ENCODE assay signal across 21 mouse cellular contexts in genomic region chr2:128692336-128692735, GRCm38 (mm10). TPM values are rescaled to one million over a fixed set of nuclear protein-coding genes. Genes with fewer than 3 reads are reported as not detected.
DNase-seq lines count a peak whose midpoint lies in the region; ATAC-seq lines count a peak whose summit lies in the region.
"Had no signal": no experiment of that assay in that cellular context is flagged by ENCODE, and none has a peak within 500 bp of the region (broad histone marks: within the 10 kb centered on the region; RNA-seq: fewer than 3 reads in every experiment).

No protein-coding gene starts in this region.

- no peaks in the 10 kb centered on the region for H3K27me3 ChIP-seq in heart, embryonic 13.5 days (replicated peaks)
- no peaks in the 10 kb centered on the region for H3K27me3 ChIP-seq in embryonic facial prominence, embryonic 15.5 days
- H3K27me3 ChIP-seq: intestine, embryonic 15.5 days; kidney, embryonic 15.5 days; neural tube, embryonic 12.5 days had no signal

- no peaks in the 10 kb centered on the region for H3K36me3 ChIP-seq in heart, embryonic 13.5 days
- no peaks in the 10 kb centered on the region for H3K36me3 ChIP-seq in embryonic facial prominence, embryonic 15.5 days
- H3K36me3 ChIP-seq: heart, embryonic 10.5 days; hindbrain, embryonic 15.5 days; intestine, embryonic 15.5 days; kidney, embryonic 15.5 days; liver, embryonic 12.5 days; midbrain, embryonic 12.5 days; neural tube, embryonic 12.5 days had no signal

- peaks cover 9% of the 10 kb centered on the region for H3K4me1 ChIP-seq in heart, embryonic 13.5 days
- peaks cover 6% of the 10 kb centered on the region; the same call in 1 of the 2 replicates for H3K4me1 ChIP-seq in embryonic facial prominence, embryonic 15.5 days

- H3K4me2 ChIP-seq in heart, embryonic 13.5 days: no peak overlapping the region
- H3K4me2 ChIP-seq in embryonic facial prominence, embryonic 15.5 days (replicated peaks): no peak overlapping the region
- H3K4me2 ChIP-seq: hindbrain, embryonic 15.5 days; intestine, embryonic 15.5 days; kidney, embryonic 15.5 days; liver, embryonic 12.5 days; lung, embryonic 14.5 days; midbrain, embryonic 12.5 days; neural tube, embryonic 12.5 days had no signal

- ATAC-seq in heart, embryonic 13.5 days (ENCODE audit: extremely low read depth, insufficient number of reproducible peaks, low FRiP score, low TSS enrichment): no peak
- peak; percentile 48; the same call in 1 of the 2 replicates for ATAC-seq in embryonic facial prominence, embryonic 15.5 days (ENCODE audit: insufficient number of reproducible peaks, low FRiP score, low TSS enrichment, low read depth)
- ATAC-seq in cerebellum, adult (ENCODE audit: insufficient number of reproducible peaks, low FRiP score, low TSS enrichment): no peak
- ATAC-seq: intestine, embryonic 15.5 days; liver, embryonic 12.5 days had no signal

- H3K9ac ChIP-seq in heart, embryonic 13.5 days: no peak overlapping the region
- no peak overlapping the region for H3K9ac ChIP-seq in embryonic facial prominence, embryonic 15.5 days
- H3K9ac ChIP-seq: hindbrain, embryonic 15.5 days; intestine, embryonic 15.5 days; kidney, embryonic 15.5 days; liver, embryonic 12.5 days; lung, embryonic 14.5 days; midbrain, embryonic 12.5 days; neural tube, embryonic 12.5 days had no signal

- H3K27ac ChIP-seq in heart, embryonic 13.5 days (replicated peaks): peak overlapping the region; percentile 20; the same call in 1 of the 2 replicates
- H3K27ac ChIP-seq in embryonic facial prominence, embryonic 15.5 days (replicated peaks): no peak overlapping the region
- H3K27ac ChIP-seq: hindbrain, embryonic 15.5 days; intestine, embryonic 15.5 days; kidney, embryonic 15.5 days; liver, embryonic 12.5 days; midbrain, embryonic 12.5 days; neural tube, embryonic 12.5 days had no signal

- H3K4me3 ChIP-seq in heart, embryonic 13.5 days: no peak overlapping the region
- no peak overlapping the region for H3K4me3 ChIP-seq in embryonic facial prominence, embryonic 15.5 days (replicated peaks)
- H3K4me3 ChIP-seq: heart, embryonic 10.5 days; hindbrain, embryonic 15.5 days; intestine, embryonic 15.5 days; kidney, embryonic 15.5 days; liver, embryonic 12.5 days; midbrain, embryonic 12.5 days; neural tube, embryonic 12.5 days had no signal

- WGBS in heart, embryonic 13.5 days: 64% methylated on average over 14 of the region's 14 CpGs
- 43% methylated on average over 14 of the region's 14 CpGs for whole genome bisulfite sequencing in embryonic facial prominence, embryonic 15.5 days

- H3K9me3 ChIP-seq in heart, embryonic 13.5 days: no peaks in the 10 kb centered on the region
- H3K9me3 ChIP-seq in embryonic facial prominence, embryonic 15.5 days (replicated peaks): no peaks in the 10 kb centered on the region
- H3K9me3 ChIP-seq: heart, embryonic 10.5 days; hindbrain, embryonic 15.5 days; intestine, embryonic 15.5 days; kidney, embryonic 15.5 days; liver, embryonic 12.5 days; midbrain, embryonic 12.5 days; neural tube, embryonic 12.5 days had no signal

- no peak for DNase-seq in heart, postnatal 4 days
- DNase-seq in urinary bladder, postnatal 25 days (ENCODE audit: low spot score): peak; percentile 28
- DNase-seq in urinary bladder, adult 18-20 months (ENCODE audit: low spot score in 2 of 2): no peak
- no peak for DNase-seq in adrenal gland, postnatal 10 days
- DNase-seq in layer of hippocampus, adult 11-12 months (ENCODE audit: low spot score): no peak
- DNase-seq: adrenal gland, postnatal 36 days; cerebellum, adult 18-20 months; heart, postnatal 14 days; lung, embryonic 14.5 days; right cerebral cortex, postnatal 4 days; thymus, postnatal 25 days had no signal

RNA-seq across cellular contexts. Expression of gene Anapc1, which starts 5.1 kb away (rescaled TPM):
- 38.8 and 42.9 TPM in 2 replicates for polyA plus RNA-seq in heart, embryonic 13.5 days (2015; fragmentation: Nextera tagmentation; extraction: Ambion mirVana)
- total RNA-seq in heart, postnatal 4 days (2021): 10 to 100 TPM; 77.7 to 82.5 TPM
- 52.0 and 55.4 TPM in 2 replicates for polyA plus RNA-seq in embryonic facial prominence, embryonic 15.5 days (2015; fragmentation: Nextera tagmentation; extraction: Ambion mirVana)
- total RNA-seq in adrenal gland, postnatal 10 days (2021): 10 to 100 TPM; 60.5 to 85.7 TPM

RNA-seq across cellular contexts. Expression of gene Mertk, which starts 6.4 kb away (rescaled TPM):
- polyA plus RNA-seq in heart, embryonic 13.5 days (2015; fragmentation: Nextera tagmentation; extraction: Ambion mirVana): 3.9 and 4.0 TPM in 2 replicates
- 1 to 10 TPM; 4.1 to 4.4 TPM for total RNA-seq in heart, postnatal 4 days (2021)
- polyA plus RNA-seq in embryonic facial prominence, embryonic 15.5 days (2015; fragmentation: Nextera tagmentation; extraction: Ambion mirVana): 10.2 and 10.3 TPM in 2 replicates
- 10 to 100 TPM in 1 of 2 experiments, 1 to 10 TPM in 1; 10.0 to 12.9 TPM for total RNA-seq in adrenal gland, postnatal 10 days (2021)
